Mouse (Mus musculus) cerebellum, adult 11-12 months (tissue): ENCODE measurements around the gene Gm10334.
"Not testable (repeated sequence)": the region's sequence is repeated elsewhere in the genome, so short reads cannot be mapped to it uniquely, and the experiment has no call there.

Source experiments
- DNase-seq: peaks from one replicate; pipeline ENCODE4 v3.0.0; 2022

Gm10334 gene

DNA sequence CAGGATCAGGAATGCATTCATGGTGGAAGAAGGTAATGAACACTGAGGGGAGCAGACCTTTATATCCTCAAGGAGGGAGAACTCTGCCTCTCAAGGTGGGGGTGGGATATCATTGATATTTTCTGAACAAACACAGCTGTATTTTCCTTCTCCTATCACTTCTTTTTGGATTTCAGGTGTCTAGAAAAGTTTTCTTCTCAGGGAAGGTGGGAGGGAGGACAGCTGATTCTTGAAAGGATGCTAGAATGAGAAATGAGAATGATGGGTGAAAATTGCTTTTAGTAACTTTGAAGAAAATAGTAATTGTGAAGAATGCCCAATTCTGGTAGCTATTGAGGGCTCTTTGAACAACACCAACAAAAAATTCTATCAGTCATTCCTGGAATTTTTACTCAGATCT, at the start of gene Gm10334:
Gene Gm10334, minus strand, starts transcription at position 101 of the 400 bp plus-strand sequence.
- not testable (repeated sequence) for DNase-seq

GRCm38 (mm10) chr6:41458632-41459031, 12.7 kb upstream of the Gm10334 start, which contains the start of gene Prss1:
Prss1 (plus strand) TSS chr6:41458932.
- DNase-seq = not testable (repeated sequence)

DNA sequence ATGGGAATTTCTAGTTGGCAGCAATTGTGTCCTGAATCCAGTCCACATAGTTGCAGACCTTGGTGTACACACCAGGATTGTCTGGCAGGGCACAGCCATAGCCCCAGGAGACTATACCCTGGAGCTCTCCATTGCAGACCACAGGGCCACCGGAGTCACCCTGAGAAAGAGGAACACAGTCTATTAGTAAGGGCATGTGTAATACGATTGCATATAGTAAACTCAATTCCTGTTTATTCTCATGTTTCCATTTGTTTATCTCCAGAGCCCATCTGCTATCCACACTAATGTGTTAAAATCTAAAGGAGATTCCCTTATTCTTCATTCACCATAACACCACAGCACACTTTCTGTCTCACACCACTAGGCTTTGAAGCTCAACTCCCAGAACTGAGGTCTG, 3.7 kb downstream of the Gm10334 start:
- DNase-seq = not testable (repeated sequence)
